Mouse (Mus musculus): ENCODE measurements around the gene Rack1. TPM values are rescaled to one million over a fixed set of nuclear protein-coding genes. Genes with fewer than 3 reads are reported as not detected.
"Not testable (repeated sequence)": the region's sequence is repeated elsewhere in the genome, so short reads cannot be mapped to it uniquely, and the experiment has no call there.

The Rack1 gene
- total RNA-seq (2021): 100 to 1,000 TPM; 215 to 226 TPM

DNA sequence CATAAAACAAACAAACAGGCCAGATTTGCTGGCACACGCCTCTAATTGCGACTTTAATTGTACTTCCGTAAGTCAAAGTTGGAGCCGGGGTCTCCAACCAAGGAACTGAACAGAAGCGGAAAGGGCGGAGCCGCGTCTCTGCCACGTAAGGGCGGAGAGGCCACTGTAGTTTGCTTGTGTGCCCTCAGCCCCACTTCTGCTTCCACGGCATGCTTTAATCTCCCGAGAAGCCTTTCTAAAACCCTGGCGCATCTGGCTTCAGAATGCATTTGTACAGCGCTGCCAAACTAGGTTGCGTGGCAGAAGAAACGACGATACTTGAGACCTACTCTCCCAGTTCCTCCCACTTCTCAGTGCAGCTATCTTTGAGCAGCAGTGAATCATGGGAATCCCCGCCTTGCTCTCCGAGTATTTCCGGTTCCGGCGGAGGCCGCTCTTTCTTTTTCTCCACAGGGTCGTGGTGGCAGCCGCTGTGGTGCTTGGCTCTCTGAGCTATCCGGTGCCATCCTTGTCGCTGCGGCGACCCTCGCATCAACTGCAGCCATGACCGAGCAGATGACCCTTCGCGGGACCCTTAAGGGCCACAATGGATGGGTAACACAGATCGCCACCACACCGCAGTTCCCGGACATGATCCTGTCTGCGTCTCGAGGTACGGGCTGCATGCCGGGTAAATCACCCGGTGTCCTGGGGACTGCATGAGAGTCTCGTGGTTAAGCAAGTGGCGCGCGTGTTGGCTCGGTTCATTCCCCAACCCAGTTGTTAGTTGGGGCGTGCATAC lies at the start of gene Rack1:
Gene Rack1, plus strand, starts transcription at position 412 of the 781 bp plus-strand sequence.
- intact Hi-C loops (cut with DNase I): loop anchor here (2.0 to 10.0 kb wide), 2 partner anchors 17 to 445 kb away; partner anchors contain the start of genes Mgat1 and Trim41
- peak; percentile 92 for DNase-seq (ENCODE audit: low spot score in 2 of 2)

DNA sequence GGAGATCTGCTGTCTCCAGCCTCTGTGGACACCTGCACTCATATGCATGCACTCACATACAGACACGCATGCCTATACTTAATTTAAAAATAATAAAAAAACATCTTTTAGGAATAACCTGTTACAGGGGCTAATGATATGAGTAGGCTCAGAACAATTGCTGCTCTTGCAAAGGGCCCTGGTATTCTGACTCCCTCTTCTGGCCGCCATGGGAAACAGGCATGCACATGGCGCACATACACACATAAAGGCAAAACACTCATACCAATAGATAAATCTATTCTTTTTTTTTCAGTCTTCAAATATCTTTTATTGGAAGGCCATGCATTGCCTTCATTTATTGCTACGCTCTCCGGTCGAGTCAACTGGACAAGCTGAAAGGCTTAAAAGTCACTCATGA lies 49.7 kb upstream of the Rack1 start:
- DNase-seq (ENCODE audit: low spot score in 2 of 2): no peak
- intact Hi-C loops (cut with DNase I): no loop called here

DNA sequence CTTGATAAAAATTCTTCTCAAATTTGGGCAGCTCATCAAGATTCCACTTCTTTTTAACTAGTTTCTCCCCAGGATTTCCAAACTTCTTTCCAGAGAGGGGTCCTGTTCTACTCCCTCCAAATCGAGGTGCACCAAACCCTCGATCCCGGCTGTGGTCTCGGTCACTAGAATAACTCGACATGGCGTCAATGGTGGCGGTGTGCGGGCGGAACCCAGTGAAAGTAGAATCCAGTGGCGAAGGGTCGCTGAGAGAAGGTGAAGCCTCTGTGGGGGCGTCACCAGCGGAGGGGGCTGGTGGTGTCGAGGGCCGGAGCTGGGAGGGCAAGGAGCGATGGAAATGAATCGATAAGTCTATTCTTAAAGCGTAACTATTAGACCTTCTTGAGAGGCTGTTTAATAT lies 46.6 kb upstream of the Rack1 start:
- DNase-seq (ENCODE audit: low spot score in 2 of 2); intact Hi-C loops (cut with DNase I): not testable (repeated sequence)

DNA sequence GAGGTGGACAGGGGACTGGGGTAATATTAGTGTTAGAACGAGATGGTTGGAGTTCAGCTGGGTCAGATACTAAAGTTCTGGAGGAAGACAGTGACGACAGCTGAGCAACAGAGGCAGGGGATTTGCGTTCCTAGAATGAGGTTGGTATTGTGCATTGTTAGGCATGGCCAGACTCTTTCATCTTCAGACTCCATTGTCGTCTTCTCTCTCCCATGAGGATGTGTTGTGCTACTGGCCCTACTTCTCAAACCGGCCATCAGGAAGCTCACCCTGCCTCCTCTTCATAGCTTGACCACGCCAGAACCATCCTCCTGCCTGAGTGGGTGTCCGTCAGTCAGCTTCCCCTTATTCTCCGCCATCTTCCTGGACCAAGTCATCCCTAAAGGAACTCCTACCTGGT lies 41.1 kb upstream of the Rack1 start:
- intact Hi-C loops (cut with DNase I): no loop called here
- no peak for DNase-seq (ENCODE audit: low spot score in 2 of 2)

DNA sequence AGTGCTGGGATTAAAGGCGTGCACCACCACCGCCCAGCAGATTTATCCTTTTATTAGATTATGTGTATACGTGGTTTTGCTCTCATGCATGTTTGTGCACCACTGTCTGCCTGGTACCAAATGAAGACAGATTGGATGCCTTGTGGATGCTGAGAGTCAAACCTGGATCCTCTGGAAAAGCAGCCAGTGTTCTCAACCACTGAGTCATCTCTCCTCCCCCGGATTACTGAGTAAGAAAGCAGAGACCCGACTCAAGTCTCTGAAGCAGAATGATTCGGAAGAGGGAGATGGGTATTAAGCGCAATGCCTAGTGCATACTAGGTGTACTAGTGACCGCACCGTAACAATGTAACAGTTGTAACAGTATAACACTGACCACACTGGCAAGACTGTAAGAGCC lies 36.0 kb upstream of the Rack1 start:
- intact Hi-C loops (cut with DNase I): no loop called here
- no peak for DNase-seq (ENCODE audit: low spot score in 2 of 2)

DNA sequence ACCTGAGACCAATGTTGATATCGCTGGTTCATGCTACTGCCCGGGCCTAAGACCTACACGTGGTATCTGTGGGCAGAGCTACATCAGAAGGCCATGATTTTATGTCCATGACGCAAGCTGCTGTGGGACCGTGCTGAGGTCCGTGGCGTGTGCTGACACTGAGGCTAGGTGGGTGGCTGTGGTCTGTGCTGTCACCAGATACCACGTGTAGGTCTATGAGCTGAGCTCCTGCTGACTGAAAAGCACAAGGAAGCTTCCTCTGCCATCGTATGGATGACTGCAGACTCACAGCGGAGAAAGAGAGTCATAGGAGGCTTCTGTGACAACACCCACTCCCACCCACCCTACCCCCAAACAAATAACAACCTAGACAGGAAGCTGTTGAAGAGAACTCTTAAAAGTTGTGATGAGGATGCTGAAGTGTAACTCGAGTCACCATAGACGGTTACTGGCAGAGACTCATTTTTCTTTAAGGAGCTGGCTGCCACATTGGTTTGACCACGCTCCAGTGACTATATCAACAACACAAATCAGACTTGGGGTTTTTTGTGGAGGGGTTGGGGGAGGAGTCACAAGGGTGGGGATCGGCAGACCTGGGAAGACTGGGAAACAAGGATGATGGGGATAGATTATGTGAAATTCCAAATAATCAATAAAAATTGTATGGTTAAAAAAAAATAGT lies 32.8 kb upstream of the Rack1 start:
- intact Hi-C loops (cut with DNase I): no loop called here
- DNase-seq (ENCODE audit: low spot score in 2 of 2): no peak

DNA sequence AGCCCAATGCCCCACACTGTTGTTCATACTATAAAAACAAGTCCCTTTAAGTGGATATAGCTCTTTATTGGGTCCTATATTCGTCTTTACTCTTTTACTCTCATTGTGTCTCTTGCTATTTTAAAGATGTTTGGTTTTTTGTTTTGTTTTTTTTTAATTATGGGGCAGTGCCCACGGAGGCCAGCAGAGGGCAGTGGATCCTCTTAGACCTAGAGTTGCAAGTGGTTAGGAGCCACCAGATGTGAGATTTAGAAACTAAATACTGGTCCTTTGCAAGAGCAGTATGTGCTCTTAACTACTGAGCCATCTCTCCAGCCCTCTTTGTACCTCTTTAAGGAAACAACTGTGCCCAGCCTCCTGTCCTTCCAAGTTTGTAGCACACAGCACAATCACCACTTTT lies 28.4 kb upstream of the Rack1 start:
- intact Hi-C loops (cut with DNase I): loop anchor here (5.0 to 10.0 kb wide), 2 partner anchors 1854 to 1927 kb away; no protein-coding TSS in a partner anchor
- no peak for DNase-seq (ENCODE audit: low spot score in 2 of 2)

DNA sequence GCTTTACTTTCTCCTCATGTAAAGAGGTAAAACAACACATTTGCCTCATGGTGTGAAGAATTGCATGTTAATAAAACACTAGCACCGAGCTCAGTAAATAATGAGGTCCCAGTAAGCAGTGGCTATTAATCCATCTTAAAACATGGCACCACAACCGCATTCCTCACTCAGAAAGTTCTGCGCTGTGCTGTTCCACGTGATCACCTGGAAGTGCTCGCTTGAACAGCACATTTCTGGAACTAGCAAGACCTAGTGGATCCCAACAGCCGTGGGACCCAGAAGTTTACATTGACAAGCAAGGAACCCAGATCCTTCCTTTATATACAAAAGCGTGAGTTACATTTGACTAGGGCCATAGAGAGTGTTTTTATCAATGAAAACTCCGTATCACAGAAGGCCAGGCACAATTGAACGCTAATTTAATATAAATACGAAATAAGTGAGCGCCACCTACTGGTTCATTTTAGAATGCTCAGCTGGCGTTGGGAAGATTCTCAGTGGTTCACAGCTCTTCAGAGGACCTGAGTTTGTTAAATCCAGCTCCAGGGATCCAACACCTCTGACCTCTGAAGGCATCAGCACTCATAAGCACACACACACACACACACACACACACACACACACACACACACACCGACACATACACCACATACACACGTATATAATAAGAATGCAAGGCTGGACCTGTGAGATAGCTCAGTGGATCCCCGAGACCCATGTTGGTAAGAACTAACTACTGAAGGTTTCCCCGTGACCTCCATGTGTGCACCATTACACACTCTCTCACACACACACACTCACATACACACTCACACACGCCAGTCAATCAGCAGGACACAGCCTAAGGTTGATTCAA lies 25.5 kb upstream of the Rack1 start:
- peak in 1 of 2 experiments; percentile 32 for DNase-seq (ENCODE audit: low spot score in 2 of 2)
- intact Hi-C loops (cut with DNase I): loop anchor here (5.0 to 10.0 kb wide), 2 partner anchors 1857 to 1930 kb away; no protein-coding TSS in a partner anchor

DNA sequence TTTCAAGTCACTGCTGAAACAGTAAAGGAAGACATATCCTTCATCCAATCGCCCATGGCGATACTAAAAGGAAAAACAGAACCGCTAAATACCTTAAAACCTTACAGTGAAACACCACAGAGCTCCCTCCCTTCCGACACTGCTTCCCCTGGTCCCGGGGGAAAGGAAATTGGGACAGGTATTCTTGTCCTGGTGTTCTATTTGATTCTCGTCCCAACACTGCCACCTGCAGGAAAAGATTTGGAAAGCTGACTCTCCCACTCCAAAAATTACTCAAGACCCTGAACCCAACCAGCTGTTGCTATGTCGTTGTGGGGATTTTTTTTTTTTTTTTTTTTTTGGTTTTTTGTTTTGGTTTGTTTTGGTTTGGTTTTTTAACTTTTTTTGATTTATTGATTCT lies 24.6 kb upstream of the Rack1 start:
- intact Hi-C loops (cut with DNase I): loop anchor here (10.0 kb wide), 1 partner anchor 1931 kb away; no protein-coding TSS in a partner anchor
- DNase-seq (ENCODE audit: low spot score in 2 of 2): peak in 1 of 2 experiments; percentile 54

DNA sequence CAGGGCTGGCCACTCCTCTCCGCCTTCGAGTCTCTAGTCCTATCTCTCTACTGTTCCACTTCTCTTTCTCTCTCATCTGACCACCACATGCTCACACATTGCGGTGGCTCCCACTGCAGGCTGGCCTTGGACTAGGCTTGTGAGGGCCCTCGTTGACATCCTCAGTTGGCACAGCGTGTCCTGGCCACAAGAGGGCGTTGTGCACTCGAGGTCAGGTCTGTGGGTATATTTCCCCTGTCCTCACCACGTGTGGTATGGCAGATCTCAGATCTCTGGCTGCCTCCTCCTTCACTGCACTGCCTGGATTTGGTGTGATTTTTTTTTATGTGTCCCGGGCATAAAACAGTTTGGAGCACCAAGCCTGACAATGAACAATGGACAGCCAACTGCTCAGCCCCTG lies 23.5 kb upstream of the Rack1 start:
- intact Hi-C loops (cut with DNase I): loop anchor here (10.0 kb wide), 1 partner anchor 1932 kb away; no protein-coding TSS in a partner anchor
- no peak for DNase-seq (ENCODE audit: low spot score in 2 of 2)

DNA sequence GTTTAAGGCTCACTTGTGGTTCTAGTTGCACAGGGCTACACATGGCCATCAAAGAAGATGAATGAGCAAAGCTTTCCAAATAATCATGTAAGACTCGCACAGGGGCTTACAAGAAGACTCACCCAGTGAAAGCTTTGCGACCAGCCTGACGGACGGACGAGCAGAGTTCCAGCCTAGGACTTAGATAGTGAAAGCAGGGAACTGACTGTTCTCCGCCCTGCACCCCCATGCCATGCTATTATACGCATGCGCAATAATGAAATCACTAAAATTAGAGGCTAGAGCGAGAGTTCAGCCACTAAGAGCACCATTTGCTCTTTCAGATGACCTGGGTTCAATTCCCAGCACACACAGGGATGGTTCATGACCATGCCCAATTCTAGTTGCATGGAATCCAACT lies 22.8 kb upstream of the Rack1 start:
- intact Hi-C loops (cut with DNase I): loop anchor here (10.0 kb wide), 1 partner anchor 1933 kb away; no protein-coding TSS in a partner anchor
- DNase-seq (ENCODE audit: low spot score in 2 of 2): no peak

DNA sequence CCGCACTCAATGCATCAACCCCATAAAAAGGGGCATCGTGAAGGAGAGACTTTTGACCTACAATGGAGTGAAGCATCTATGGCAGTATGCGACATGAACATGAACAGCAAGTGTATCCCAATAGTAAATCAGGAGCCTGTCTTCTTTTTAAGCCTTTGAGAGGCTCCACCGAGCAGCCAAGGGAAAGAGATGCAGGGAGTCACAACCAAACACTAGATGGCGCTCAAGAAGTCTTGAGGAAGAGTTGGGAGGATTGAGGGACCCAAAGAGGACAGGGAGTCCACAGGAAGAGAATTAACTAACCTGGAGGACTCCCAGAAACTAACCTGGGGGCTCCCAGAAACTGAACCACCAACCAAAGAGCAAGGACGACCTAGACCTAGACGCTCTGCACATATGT lies 20.7 kb upstream of the Rack1 start:
- no peak for DNase-seq (ENCODE audit: low spot score in 2 of 2)
- intact Hi-C loops (cut with DNase I): loop anchor here (10.0 kb wide), 1 partner anchor 1935 kb away; no protein-coding TSS in a partner anchor

DNA sequence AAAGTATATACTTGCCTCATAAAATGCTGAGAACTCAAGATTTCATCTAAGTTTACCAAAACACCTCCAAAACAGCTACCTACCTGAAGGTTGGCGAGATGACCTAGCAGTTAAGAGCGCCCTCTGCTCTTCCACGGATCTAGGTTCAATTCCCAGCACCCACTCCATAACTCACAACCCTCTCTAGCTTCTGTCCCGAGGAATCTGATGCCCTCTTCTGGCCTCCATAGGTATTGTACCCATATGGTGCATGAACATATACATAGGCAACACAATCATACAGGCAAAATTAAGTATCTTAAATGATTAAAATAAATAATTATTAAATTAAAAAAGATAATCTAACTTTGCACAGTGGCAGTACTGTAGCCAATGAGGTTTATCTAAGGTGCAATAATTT lies 17.9 kb upstream of the Rack1 start:
- intact Hi-C loops (cut with DNase I): no loop called here
- DNase-seq (ENCODE audit: low spot score in 2 of 2): no peak

DNA sequence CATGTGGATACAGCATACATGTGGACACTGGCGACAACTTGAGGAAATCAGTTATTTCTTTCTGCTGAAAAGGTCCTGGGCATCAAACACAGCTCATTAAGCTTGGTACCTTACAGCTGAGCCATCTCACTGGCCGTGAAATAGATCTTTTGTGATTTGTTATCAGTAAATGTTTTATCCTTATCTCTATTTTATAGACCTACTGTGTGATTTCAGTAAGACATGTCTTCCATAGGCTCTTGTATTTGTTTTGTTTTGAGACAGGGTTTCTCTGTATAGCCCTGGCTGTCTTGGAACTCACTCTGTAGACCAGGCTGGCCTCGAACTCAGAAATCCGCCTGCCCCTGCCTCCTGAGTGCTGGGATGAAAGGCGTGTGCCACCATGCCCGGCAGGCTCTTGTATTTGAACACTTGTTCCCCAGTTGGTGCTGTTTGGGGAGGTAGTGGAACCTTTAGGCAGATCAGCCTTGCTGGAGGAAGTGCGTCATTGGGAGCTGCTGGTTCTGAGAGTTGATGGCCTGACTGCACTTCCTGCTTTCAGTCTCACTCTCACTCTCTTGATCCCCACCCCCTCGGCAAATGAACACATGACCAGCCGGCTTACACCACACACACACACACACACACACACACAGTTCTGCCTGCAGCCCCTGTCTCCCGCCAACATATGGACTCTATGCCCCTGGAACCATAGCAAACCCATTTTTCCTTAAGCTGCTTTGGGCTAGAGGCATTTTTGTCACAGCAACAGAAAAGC lies 12.5 kb upstream of the Rack1 start:
- intact Hi-C loops (cut with DNase I): loop anchor here (2.0 to 5.0 kb wide), 2 partner anchors 71 to 315 kb away; no protein-coding TSS in a partner anchor
- DNase-seq (ENCODE audit: low spot score in 2 of 2): no peak

DNA sequence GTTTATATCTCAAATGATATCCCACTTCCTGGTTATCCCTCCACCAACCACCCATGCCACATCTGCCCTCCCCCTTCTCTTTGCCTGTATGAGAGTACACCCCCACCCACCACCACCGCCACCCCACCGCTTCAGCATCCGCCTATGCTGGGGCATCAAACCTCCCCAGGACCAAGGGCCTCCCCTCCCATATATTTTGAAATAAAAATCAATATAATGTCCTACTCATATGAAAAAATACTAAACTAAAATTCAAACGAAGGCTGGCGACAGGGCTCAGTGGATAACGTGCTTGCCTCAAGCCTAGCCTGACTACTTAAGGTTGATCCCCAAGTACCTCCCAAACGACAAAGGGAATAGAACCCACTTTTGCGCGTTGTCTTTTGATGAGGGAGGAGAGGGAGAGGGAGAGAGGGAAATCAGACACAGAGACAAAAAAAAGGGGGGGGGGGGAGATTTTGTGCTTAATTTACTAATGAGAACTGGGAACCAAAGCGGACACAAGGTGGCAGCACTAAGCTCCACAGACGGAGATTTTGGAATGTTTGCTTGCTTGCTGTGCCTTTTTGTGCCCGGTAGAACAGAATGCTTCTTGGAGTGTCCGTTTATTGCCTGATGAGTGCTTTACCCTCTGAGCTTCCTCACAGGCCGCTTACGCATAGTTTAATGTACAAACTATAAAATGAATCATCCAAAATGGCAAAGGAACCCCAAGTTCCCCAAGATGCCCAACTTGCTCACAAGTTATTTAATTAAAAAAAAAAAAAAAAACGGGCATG lies 11.6 kb upstream of the Rack1 start:
- intact Hi-C loops (cut with DNase I): loop anchor here (2.0 to 5.0 kb wide), 2 partner anchors 70 to 314 kb away; no protein-coding TSS in a partner anchor
- DNase-seq (ENCODE audit: low spot score in 2 of 2): peak in 1 of 2 experiments; percentile 67

DNA sequence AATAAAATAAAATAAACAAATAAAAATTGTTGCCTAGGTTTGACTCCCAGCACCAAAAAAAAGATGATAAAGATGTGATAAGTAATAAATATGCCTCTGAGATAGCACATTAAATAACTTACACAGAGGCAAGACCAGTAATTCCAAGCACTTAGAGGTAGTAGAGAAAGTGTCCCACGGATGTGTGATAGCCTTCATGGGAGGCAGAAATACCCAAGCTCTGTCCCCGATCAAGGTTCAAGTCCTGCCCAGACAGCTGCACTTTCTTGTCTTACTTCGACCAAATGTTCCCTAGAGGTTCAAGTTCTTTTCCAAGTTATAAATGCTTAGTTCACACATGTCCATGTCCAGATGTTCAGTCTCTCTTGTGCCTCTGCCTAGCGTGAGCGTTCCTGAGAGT lies 10.9 kb upstream of the Rack1 start:
- no peak for DNase-seq (ENCODE audit: low spot score in 2 of 2)
- intact Hi-C loops (cut with DNase I): loop anchor here (2.0 to 5.0 kb wide), 2 partner anchors 70 to 313 kb away; no protein-coding TSS in a partner anchor

DNA sequence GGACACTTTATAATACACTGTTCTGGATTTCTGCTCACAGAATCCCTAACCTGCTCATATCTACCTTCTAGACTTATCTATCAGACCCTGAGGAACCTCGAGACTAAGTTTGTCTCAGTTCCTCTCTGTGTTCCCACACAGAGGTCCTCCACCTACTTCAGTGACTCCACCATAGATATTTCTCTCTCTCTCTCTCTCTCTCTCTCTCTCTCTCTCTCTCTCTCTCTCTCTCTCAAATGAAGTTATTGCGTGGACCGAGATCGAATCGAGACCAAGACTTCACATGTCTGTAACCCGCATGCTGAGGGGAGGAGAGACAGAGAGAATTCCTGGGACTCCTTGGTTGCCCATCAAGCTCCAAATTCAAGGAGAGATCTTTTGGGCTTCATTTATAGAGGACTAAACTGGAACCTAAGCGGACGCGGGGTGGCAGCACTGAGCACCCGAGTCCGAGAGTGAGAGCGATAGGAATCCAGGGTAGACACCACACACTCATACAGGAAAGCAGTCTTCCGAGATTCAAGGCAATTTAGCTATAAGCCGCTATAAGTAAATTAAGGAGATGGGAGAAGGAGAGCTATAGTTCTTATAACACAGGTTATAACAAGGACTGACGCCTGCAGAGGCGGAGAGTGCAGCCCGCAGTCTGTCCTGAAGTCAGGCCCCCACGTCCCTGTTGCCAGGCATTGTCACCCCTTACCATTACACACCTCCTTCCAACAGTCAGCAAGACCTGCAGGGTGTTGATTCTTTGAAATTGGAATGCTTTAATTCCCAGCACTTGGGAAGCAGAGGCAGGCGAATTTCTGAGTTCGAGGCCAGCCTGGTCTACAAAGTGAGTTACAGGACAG lies 9.9 kb upstream of the Rack1 start:
- intact Hi-C loops (cut with DNase I): loop anchor here (2.0 to 5.0 kb wide), 2 partner anchors 69 to 312 kb away; no protein-coding TSS in a partner anchor

More for the DNA sequence above, 9.9 kb upstream of the Rack1 start:
- DNase-seq (ENCODE audit: low spot score in 2 of 2): peak; percentile 76 to 83

Measured in left cerebral cortex, postnatal 36 days (tissue).